21 mouse cellular contexts compared by ENCODE assay signal in genomic region chr3:30769755-30770515, GRCm38 (mm10). TPM values are rescaled to one million over a fixed set of nuclear protein-coding genes. Genes with fewer than 3 reads are reported as not detected.
"Had no signal": no experiment of that assay in that cellular context is flagged by ENCODE, and none has a peak within 500 bp of the region (broad histone marks: within the 10 kb centered on the region; RNA-seq: fewer than 3 reads in every experiment).

No protein-coding gene starts in this region.

- H3K4me1 ChIP-seq: limb, embryonic 12.5 days; lung, embryonic 15.5 days; midbrain, embryonic 15.5 days; neural tube, embryonic 12.5 days had no signal

- H3K27ac ChIP-seq: limb, embryonic 12.5 days; liver, embryonic 13.5 days; lung, embryonic 15.5 days; macrophage; midbrain, embryonic 15.5 days; neural tube, embryonic 12.5 days had no signal

- H3K9me3 ChIP-seq: limb, embryonic 12.5 days; liver, embryonic 13.5 days; lung, embryonic 15.5 days; megakaryocyte, embryonic 14.5 days; midbrain, embryonic 15.5 days; neural tube, embryonic 12.5 days had no signal

- H3K4me3 ChIP-seq: limb, embryonic 12.5 days; liver, embryonic 13.5 days; lung, embryonic 15.5 days; megakaryocyte, embryonic 14.5 days; midbrain, embryonic 15.5 days; neural tube, embryonic 12.5 days had no signal

- DNase-seq: kidney, postnatal 14 days; liver; liver, embryonic 13.5 days; liver, postnatal 0 days; lung, postnatal 14 days; right cerebral cortex, adult 18-20 months; right cerebral cortex, postnatal 25 days; thymus, postnatal 36 days had no signal

- H3K4me2 ChIP-seq: limb, embryonic 12.5 days; liver, embryonic 13.5 days; lung, embryonic 15.5 days; midbrain, embryonic 11.5 days; midbrain, embryonic 15.5 days; neural tube, embryonic 12.5 days had no signal

- H3K9ac ChIP-seq: limb, embryonic 12.5 days; liver, embryonic 13.5 days; liver, postnatal 0 days; lung, embryonic 15.5 days; midbrain, embryonic 15.5 days; neural tube, embryonic 12.5 days had no signal

- H3K27me3 ChIP-seq: limb, embryonic 12.5 days; liver, embryonic 13.5 days; lung, embryonic 15.5 days; midbrain, embryonic 15.5 days; neural tube, embryonic 12.5 days had no signal

- H3K36me3 ChIP-seq: limb, embryonic 12.5 days; liver, embryonic 13.5 days; lung, embryonic 15.5 days; midbrain, embryonic 15.5 days; neural tube, embryonic 12.5 days had no signal

- ATAC-seq: liver, postnatal 0 days; midbrain, embryonic 15.5 days had no signal

RNA-seq across cellular contexts. Expression of gene Samd7, which starts 23.8 kb away (rescaled TPM):
- total RNA-seq: left cerebral cortex, postnatal 36 days; monocyte, adult 5-6 weeks; neutrophil, adult 5-6 weeks had no signal
- polyA plus RNA-seq: limb, embryonic 12.5 days; lung, embryonic 15.5 days; macrophage; midbrain, embryonic 11.5 days; midbrain, embryonic 15.5 days; neural tube, embryonic 12.5 days; small intestine, adult 2 months; stomach, embryonic 16.5 days; thymus, postnatal 0 days had no signal
